Mouse (Mus musculus) myocyte (in vitro differentiated cells): ENCODE data around the gene Ccdc96. TPM values are rescaled to one million over a fixed set of nuclear protein-coding genes. Genes with fewer than 3 reads are reported as not detected.

Experiments
- H3K27me3 ChIP-seq: one replicate; pipeline ENCODE4 v1.6.1; 2011; ENCODE audit not compliant: control insufficient read depth, insufficient read depth, insufficient read length
- H3K36me3 ChIP-seq: one replicate; pipeline ENCODE4 v1.6.1; 2011; ENCODE audit not compliant: control insufficient read depth, insufficient read depth
- H3K4me2 ChIP-seq: one replicate; pipeline ENCODE4 v1.6.1; 2011; ENCODE audit warnings: low read depth, control low read depth
- H3K4me3 ChIP-seq: one replicate; pipeline ENCODE4 v1.5.1; 2011; ENCODE audit warnings: mild to moderate bottlenecking, control low read depth, moderate library complexity
- H3K79me2 ChIP-seq: one replicate; pipeline ENCODE4 v1.6.1; 2011; ENCODE audit not compliant: control insufficient read depth, insufficient read depth
- H3ac ChIP-seq: one replicate; pipeline ENCODE4 v1.6.1; 2011; ENCODE audit not compliant: control insufficient read depth, insufficient read length
- CEBPB ChIP-seq: IDR thresholded peaks from 2 replicates; pipeline ENCODE4 v1.6.1; 2011; ENCODE audit warnings: mild to moderate bottlenecking, moderate library complexity; ENCODE audit not compliant: poor library complexity, insufficient read depth, severe bottlenecking
- E2F4 ChIP-seq: IDR thresholded peaks from one replicate; pipeline ENCODE4 v1.6.1; 2011; ENCODE audit warnings: mild to moderate bottlenecking, control low read depth, moderate library complexity; ENCODE audit not compliant: insufficient read depth
- MAX ChIP-seq: IDR thresholded peaks from one replicate; pipeline ENCODE4 v1.6.1; 2011; ENCODE audit warnings: low read depth, mild to moderate bottlenecking, control low read depth
- MYOD1 ChIP-seq, 3 experiments: IDR thresholded peaks; one replicate each; pipeline ENCODE4 v1.6.1; 2011; ENCODE audit warnings: control low read depth in 2 of 3, low read depth in 2 of 3, mild to moderate bottlenecking in 2 of 3, moderate library complexity in 1 of 3; ENCODE audit not compliant: insufficient read length in 2 of 3, control insufficient read depth in 1 of 3
- MYOG ChIP-seq, 3 experiments: IDR thresholded peaks; one replicate each; pipeline ENCODE4 v1.6.1; 2011; ENCODE audit warnings: control low read depth in 2 of 3, low read depth in 2 of 3, mild to moderate bottlenecking in 2 of 3; ENCODE audit not compliant: insufficient read length in 2 of 3, control insufficient read depth in 1 of 3, insufficient read depth in 1 of 3
- POLR2A ChIP-seq: IDR thresholded peaks from one replicate; pipeline ENCODE4 v1.6.1; 2011; ENCODE audit warnings: low read depth, mild to moderate bottlenecking, control low read depth, moderate library complexity; ENCODE audit not compliant: insufficient read length
- POLR2AphosphoS2 ChIP-seq: IDR thresholded peaks from one replicate; pipeline ENCODE4 v1.6.1; 2011; ENCODE audit warnings: low read depth, control low read depth; ENCODE audit not compliant: insufficient read length
- REST ChIP-seq: IDR thresholded peaks from one replicate; pipeline ENCODE4 v1.6.1; 2011; ENCODE audit warnings: mild to moderate bottlenecking, control low read depth, moderate library complexity; ENCODE audit not compliant: insufficient read depth, insufficient read length
- SRF ChIP-seq: IDR thresholded peaks from one replicate; pipeline ENCODE4 v1.6.1; 2011; ENCODE audit warnings: low read depth; ENCODE audit not compliant: control insufficient read depth, insufficient read length
- TCF12 ChIP-seq: IDR thresholded peaks from one replicate; pipeline ENCODE4 v1.6.1; 2011; ENCODE audit warnings: mild to moderate bottlenecking, control low read depth; ENCODE audit not compliant: poor library complexity, insufficient read depth, severe bottlenecking
- TCF3 ChIP-seq: IDR thresholded peaks from one replicate; pipeline ENCODE4 v1.6.1; 2011; ENCODE audit warnings: low read depth, control low read depth; ENCODE audit not compliant: insufficient read length
- USF1 ChIP-seq: IDR thresholded peaks from one replicate; pipeline ENCODE4 v1.6.1; 2011; ENCODE audit warnings: low read depth, mild to moderate bottlenecking, control low read depth, moderate library complexity
- polyA plus RNA-seq: library from polyadenylated mRNA; unstranded; fragments of >200 nt; fragmentation: generic; extraction: Trizol; gene quantifications from one replicate; pipeline ENCODE4 v1.2.1, GENCODE M21; 2012; ENCODE audit warnings: missing spikeins

Ccdc96 gene
- polyA plus RNA-seq, 1 experiment = 0.38 TPM

DNA sequence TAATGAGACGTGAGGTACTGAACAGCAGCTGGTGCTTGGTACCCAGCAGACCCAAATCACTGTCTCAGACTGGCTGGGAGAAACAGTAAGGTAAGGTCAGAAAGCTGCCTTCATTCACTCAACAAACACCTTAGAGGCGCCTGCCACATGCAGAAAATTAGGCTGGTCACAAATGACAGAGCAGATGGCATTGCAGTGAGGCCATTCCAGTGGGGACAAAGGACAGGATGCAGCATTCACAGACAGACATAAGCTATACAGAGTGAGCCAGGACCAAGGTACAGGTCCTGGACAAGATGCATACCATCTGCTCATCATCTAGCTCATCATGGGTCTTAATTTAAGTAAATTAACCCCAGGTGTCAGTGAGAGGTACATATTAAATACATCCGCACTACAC, 33.2 kb downstream of the Ccdc96 start:
- no peaks in the 10 kb centered on the region for H3K79me2 ChIP-seq
- no peak overlapping the region for H3K4me2 ChIP-seq
- H3ac ChIP-seq = no peak overlapping the region
- no peak overlapping the region for H3K4me3 ChIP-seq
- TF ChIP-seq E2F4 = no peak
- TF ChIP-seq MYOG (IDR thresholded peaks at IDR 0.05; ENCODE audit: control insufficient read depth in 1 of 3, insufficient read depth in 1 of 3, insufficient read length in 2 of 3, low read depth in 2 of 3) = no peak
- no peak for TF ChIP-seq CEBPB
- no peak for TF ChIP-seq TCF3
- TF ChIP-seq USF1 = no peak
- no peak for TF ChIP-seq POLR2A
- TF ChIP-seq TCF12 = no peak
- TF ChIP-seq POLR2AphosphoS2 = no peak
- no peak for TF ChIP-seq MAX
- no peak for TF ChIP-seq MYOD1 (IDR thresholded peaks at IDR 0.05; ENCODE audit: control insufficient read depth in 1 of 3, insufficient read length in 2 of 3, low read depth in 2 of 3)
- no peak for TF ChIP-seq SRF
- no peak for TF ChIP-seq REST
- H3K36me3 ChIP-seq = peaks cover 17% of the 10 kb centered on the region
- H3K27me3 ChIP-seq = no peaks in the 10 kb centered on the region

- TF ChIP-seq POLR2A = no peak
- TF ChIP-seq TCF3 = no peak
- no peak for TF ChIP-seq POLR2AphosphoS2
- TF ChIP-seq MYOD1 (IDR thresholded peaks at IDR 0.05; ENCODE audit: control insufficient read depth in 1 of 3, insufficient read length in 2 of 3, low read depth in 2 of 3) = no peak
- no peak for TF ChIP-seq CEBPB
- no peak for TF ChIP-seq TCF12
- no peak for TF ChIP-seq USF1
- TF ChIP-seq MYOG (IDR thresholded peaks at IDR 0.05; ENCODE audit: control insufficient read depth in 1 of 3, insufficient read depth in 1 of 3, insufficient read length in 2 of 3, low read depth in 2 of 3) = no peak
- TF ChIP-seq REST = no peak
- TF ChIP-seq MAX = no peak
- no peak for TF ChIP-seq E2F4
- TF ChIP-seq SRF = no peak
- peaks cover 6% of the 10 kb centered on the region for H3K36me3 ChIP-seq
- no peaks in the 10 kb centered on the region for H3K79me2 ChIP-seq
- no peak overlapping the region for H3K4me2 ChIP-seq
- no peaks in the 10 kb centered on the region for H3K27me3 ChIP-seq
- no peak overlapping the region for H3K4me3 ChIP-seq
- H3ac ChIP-seq = no peak overlapping the region
Measured at GRCm38 (mm10) chr5:36519751-36520150, 35.4 kb downstream of the Ccdc96 start.

DNA sequence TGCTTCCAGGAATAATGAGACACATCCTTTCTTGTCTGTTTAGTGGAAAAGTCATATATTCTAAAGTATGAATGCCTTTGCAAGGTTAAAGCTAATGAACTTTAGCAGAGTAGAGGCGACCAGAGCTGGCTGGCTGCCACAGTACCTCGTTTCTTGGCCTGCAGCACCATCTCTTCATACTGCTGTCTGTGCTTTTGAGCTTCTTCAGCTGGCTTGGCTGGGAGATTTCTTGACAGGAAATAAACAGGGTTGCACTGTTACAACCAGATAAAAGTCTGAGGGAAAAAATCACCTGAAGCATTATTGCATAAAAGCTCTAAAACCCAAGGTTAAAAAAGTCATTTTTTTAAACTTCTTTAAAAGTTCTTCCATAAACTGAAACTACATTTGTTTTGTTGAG, 38.4 kb downstream of the Ccdc96 start:
- no peaks in the 10 kb centered on the region for H3K27me3 ChIP-seq
- H3K4me2 ChIP-seq = no peak overlapping the region
- TF ChIP-seq MYOD1 (IDR thresholded peaks at IDR 0.05; ENCODE audit: control insufficient read depth in 1 of 3, insufficient read length in 2 of 3, low read depth in 2 of 3) = no peak
- TF ChIP-seq POLR2A = no peak
- TF ChIP-seq TCF12 = no peak
- no peak for TF ChIP-seq MAX
- TF ChIP-seq MYOG (IDR thresholded peaks at IDR 0.05; ENCODE audit: control insufficient read depth in 1 of 3, insufficient read depth in 1 of 3, insufficient read length in 2 of 3, low read depth in 2 of 3) = no peak
- TF ChIP-seq SRF = no peak
- TF ChIP-seq USF1 = no peak
- TF ChIP-seq E2F4 = no peak
- TF ChIP-seq CEBPB = no peak
- TF ChIP-seq REST = no peak
- no peak for TF ChIP-seq POLR2AphosphoS2
- TF ChIP-seq TCF3 = no peak
- H3K4me3 ChIP-seq = no peak overlapping the region
- peaks cover 3% of the 10 kb centered on the region for H3K36me3 ChIP-seq
- H3ac ChIP-seq = no peak overlapping the region
- H3K79me2 ChIP-seq = peaks cover 4% of the 10 kb centered on the region

GRCm38 (mm10) chr5:36523219-36523703, 38.9 kb downstream of the Ccdc96 start:
- no peak overlapping the region for H3ac ChIP-seq
- no peak overlapping the region for H3K4me3 ChIP-seq
- H3K79me2 ChIP-seq = peaks cover 4% of the 10 kb centered on the region
- no peak for TF ChIP-seq POLR2AphosphoS2
- TF ChIP-seq USF1 = no peak
- TF ChIP-seq MYOD1 (IDR thresholded peaks at IDR 0.05; ENCODE audit: control insufficient read depth in 1 of 3, insufficient read length in 2 of 3, low read depth in 2 of 3) = no peak
- no peak for TF ChIP-seq E2F4
- TF ChIP-seq SRF = no peak
- no peak for TF ChIP-seq MAX
- no peaks in the 10 kb centered on the region for H3K36me3 ChIP-seq
- H3K27me3 ChIP-seq = no peaks in the 10 kb centered on the region
- no peak overlapping the region for H3K4me2 ChIP-seq

DNA sequence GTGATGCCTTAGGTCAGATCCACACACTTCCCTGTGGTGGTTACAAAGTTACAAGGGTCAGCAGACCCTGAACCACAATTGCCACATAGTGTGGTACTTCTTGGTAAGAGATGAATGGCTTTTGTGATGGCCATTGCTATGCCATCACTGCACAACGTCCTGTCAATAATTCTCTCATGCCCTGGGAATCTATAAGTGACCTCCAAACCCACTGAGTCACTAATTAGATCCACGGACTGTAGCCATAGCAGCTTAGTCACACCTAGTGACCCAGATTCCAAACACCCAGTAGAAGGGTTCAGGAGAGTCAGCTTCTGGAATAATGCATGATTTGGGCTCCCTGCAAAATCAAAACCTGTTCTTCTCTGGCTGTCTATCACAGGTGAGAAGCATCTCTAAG, 40.8 kb downstream of the Ccdc96 start:
- H3K36me3 ChIP-seq = no peaks in the 10 kb centered on the region
- H3K27me3 ChIP-seq = no peaks in the 10 kb centered on the region
- H3ac ChIP-seq = no peak overlapping the region
- no peak overlapping the region for H3K4me2 ChIP-seq
- TF ChIP-seq USF1 (no peak), TCF12 (no peak), MYOG (IDR thresholded peaks at IDR 0.05; ENCODE audit: control insufficient read depth in 1 of 3, insufficient read depth in 1 of 3, insufficient read length in 2 of 3, low read depth in 2 of 3) (no peak), POLR2A (no peak), E2F4 (no peak), MYOD1 (IDR thresholded peaks at IDR 0.05; ENCODE audit: control insufficient read depth in 1 of 3, insufficient read length in 2 of 3, low read depth in 2 of 3) (no peak), REST (no peak), CEBPB (no peak), POLR2AphosphoS2 (no peak), MAX (no peak), SRF (no peak), TCF3 (no peak)
- H3K79me2 ChIP-seq = peaks cover 17% of the 10 kb centered on the region
- no peak overlapping the region for H3K4me3 ChIP-seq
